ENCODE assay signal across 8 mouse cellular contexts in genomic region chr3:115642846-115643260, GRCm38 (mm10).
DNase-seq lines count a peak whose midpoint lies in the region; ATAC-seq and TF ChIP-seq lines count a peak whose summit lies in the region.

No protein-coding gene starts in this region.

- peak; percentile 77 for ATAC-seq in cerebellum, adult (ENCODE audit: insufficient number of reproducible peaks, low FRiP score, low TSS enrichment)
- no peak; the same call in 1 of the 2 replicates for ATAC-seq in forebrain, embryonic 13.5 days
- ATAC-seq in liver, postnatal 0 days: peak; percentile 60
- ATAC-seq in neural tube, embryonic 13.5 days (ENCODE audit: low read depth): 0 out of 2 replicates have a peak, but pooled peaks have one; percentile 2

- TF ChIP-seq POLR2A in testis, adult 2 months (IDR thresholded peaks at IDR 0.05; ENCODE audit: control insufficient read depth, low read depth, low read length): no peak

- peak; percentile 88 to 93 for DNase-seq in heart, postnatal 10 days
- peak; percentile 92 for DNase-seq in kidney, postnatal 4 days
- peak; percentile 87 for DNase-seq in liver, postnatal 0 days

- H3K9ac ChIP-seq in forebrain, embryonic 13.5 days: peak overlapping the region; percentile 63; the same call in 1 of the 2 replicates
- H3K9ac ChIP-seq in liver, postnatal 0 days (replicated peaks): 0 out of 2 replicates have a peak overlapping the region, but pooled peaks have one; percentile 2
- H3K9ac ChIP-seq in neural tube, embryonic 13.5 days: peak overlapping the region; percentile 72

- no peaks in the 10 kb centered on the region for H3K9me3 ChIP-seq in E14TG2a.4 (ENCODE audit: low read length)
- H3K9me3 ChIP-seq in forebrain, embryonic 13.5 days (replicated peaks): no peaks in the 10 kb centered on the region
- H3K9me3 ChIP-seq in liver, postnatal 0 days (ENCODE audit: low read length): no peaks in the 10 kb centered on the region
- H3K9me3 ChIP-seq in neural tube, embryonic 13.5 days: no peaks in the 10 kb centered on the region

- peak overlapping the region; percentile 52; the same call in 1 of the 2 replicates for H3K4me3 ChIP-seq in E14TG2a.4 (replicated peaks; ENCODE audit: low read length)
- peak overlapping the region; percentile 46 for H3K4me3 ChIP-seq in forebrain, embryonic 13.5 days
- peak overlapping the region; percentile 45 for H3K4me3 ChIP-seq in liver, postnatal 0 days (ENCODE audit: low read depth, low read length)
- peak overlapping the region; percentile 46 for H3K4me3 ChIP-seq in neural tube, embryonic 13.5 days
- H3K4me3 ChIP-seq in testis, adult 2 months (ENCODE audit: control insufficient read depth, low read depth, low read length): peak overlapping the region; percentile 59

- intact Hi-C loops in heart, postnatal 10 days (cut with DNase I): loop anchor here (1.0 to 2.0 kb wide), 2 partner anchors 47 to 112 kb away; no protein-coding TSS in a partner anchor

- 5% methylated on average over 11 of the region's 11 CpGs for WGBS in forebrain, embryonic 13.5 days
- 4% methylated on average over 11 of the region's 11 CpGs for WGBS in liver, postnatal 0 days (ENCODE audit: insufficient replicate concordance)
- WGBS in neural tube, embryonic 13.5 days: 9% methylated on average over 11 of the region's 11 CpGs

- H3K4me2 ChIP-seq in forebrain, embryonic 13.5 days: peak overlapping the region; percentile 70
- H3K4me2 ChIP-seq in liver, postnatal 0 days (ENCODE audit: low read depth, low read length): peak overlapping the region; percentile 77
- H3K4me2 ChIP-seq in neural tube, embryonic 13.5 days: peak overlapping the region; percentile 63

- peak; percentile 90 for TF ChIP-seq CTCF in E14TG2a.4 (conservative IDR thresholded peaks at IDR 0.05; ENCODE audit: low read length)
- TF ChIP-seq CTCF in liver, postnatal 0 days (IDR thresholded peaks at IDR 0.05; ENCODE audit: low read depth): peak; percentile 95
- peak; percentile 79; the same call in 1 of the 2 replicates for TF ChIP-seq CTCF in testis, adult 2 months (IDR thresholded peaks at IDR 0.05; ENCODE audit: control insufficient read depth, insufficient read depth, insufficient replicate concordance, low read depth, low read length)

- no peaks in the 10 kb centered on the region for H3K27me3 ChIP-seq in E14TG2a.4 (ENCODE audit: insufficient read depth, low read length)
- no peaks in the 10 kb centered on the region for H3K27me3 ChIP-seq in forebrain, embryonic 13.5 days
- H3K27me3 ChIP-seq in liver, postnatal 0 days (ENCODE audit: insufficient read depth, low read length): no peaks in the 10 kb centered on the region
- no peaks in the 10 kb centered on the region for H3K27me3 ChIP-seq in neural tube, embryonic 13.5 days
- no peaks in the 10 kb centered on the region for H3K27me3 ChIP-seq in testis, adult 2 months (ENCODE audit: control insufficient read depth, insufficient read depth, low read length)

- no peak for TF ChIP-seq EP300 in liver, postnatal 0 days (IDR thresholded peaks at IDR 0.05; ENCODE audit: low read depth)

- peaks cover 20% of the 10 kb centered on the region for H3K4me1 ChIP-seq in E14TG2a.4 (replicated peaks; ENCODE audit: low read depth, low read length)
- H3K4me1 ChIP-seq in forebrain, embryonic 13.5 days: peaks cover 7% of the 10 kb centered on the region
- peaks cover 34% of the 10 kb centered on the region for H3K4me1 ChIP-seq in liver, postnatal 0 days (ENCODE audit: insufficient read depth)
- peaks cover 5% of the 10 kb centered on the region for H3K4me1 ChIP-seq in neural tube, embryonic 13.5 days (replicated peaks)
- peaks cover 7% of the 10 kb centered on the region for H3K4me1 ChIP-seq in testis, adult 2 months (ENCODE audit: control insufficient read depth, insufficient read depth, low read length)

- no peaks in the 10 kb centered on the region for H3K36me3 ChIP-seq in E14TG2a.4 (ENCODE audit: insufficient read depth, low read length)
- no peaks in the 10 kb centered on the region for H3K36me3 ChIP-seq in forebrain, embryonic 13.5 days (ENCODE audit: poor library complexity, severe bottlenecking)
- H3K36me3 ChIP-seq in liver, postnatal 0 days (replicated peaks; ENCODE audit: insufficient read depth, low read length): no peaks in the 10 kb centered on the region
- H3K36me3 ChIP-seq in neural tube, embryonic 13.5 days: no peaks in the 10 kb centered on the region
- no peaks in the 10 kb centered on the region for H3K36me3 ChIP-seq in testis, adult 2 months (ENCODE audit: control insufficient read depth, insufficient read depth, low read length)

- no peak overlapping the region for H3K27ac ChIP-seq in forebrain, embryonic 13.5 days
- peak overlapping the region; percentile 91 for H3K27ac ChIP-seq in liver, postnatal 0 days (ENCODE audit: low read depth)
- no peak overlapping the region for H3K27ac ChIP-seq in neural tube, embryonic 13.5 days (replicated peaks)
- H3K27ac ChIP-seq in testis, adult 2 months (ENCODE audit: control insufficient read depth, insufficient read depth, low read depth, low read length): no peak overlapping the region

Comparison
In these comparisons a context has a peak if more than half of its experiments do, and no peak if none do; other contexts are left out.
1. H3K9ac ChIP-seq: peak in every context shown above with its lines; median percentile 72 in neural tube, embryonic 13.5 days; 63 in forebrain, embryonic 13.5 days; 2 in liver, postnatal 0 days.